Mouse (Mus musculus): ENCODE results near the gene Tph2.

DNA sequence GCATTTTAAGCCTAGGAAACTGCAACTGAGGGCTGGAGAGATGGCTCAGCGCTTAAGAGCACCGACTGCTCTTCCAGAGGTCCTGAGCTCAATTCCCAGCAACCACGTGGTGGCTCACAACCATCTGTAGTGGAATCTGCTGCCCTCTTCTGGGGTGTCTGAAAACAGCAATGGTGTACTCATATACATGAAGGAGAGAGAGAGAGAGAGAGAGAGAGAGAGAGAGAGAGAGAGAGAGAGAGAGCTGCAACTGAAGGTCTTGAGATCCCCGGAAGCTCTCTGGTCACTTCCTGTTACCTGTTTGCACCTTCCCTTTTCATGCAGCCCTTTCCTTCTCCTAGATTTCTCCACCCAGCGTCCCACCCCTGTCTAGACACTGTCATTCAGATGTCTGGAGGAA lies 24.5 kb downstream of the Tph2 start:
- TF ChIP-seq CTCF (IDR thresholded peaks at IDR 0.05; ENCODE audit: control insufficient read depth, insufficient read depth, low read length) (no peak), POLR2A (IDR thresholded peaks at IDR 0.05; ENCODE audit: borderline replicate concordance, control insufficient read depth, low read depth, low read length) (no peak)
